Mouse (Mus musculus): ENCODE data around the gene BC028528. TPM values are rescaled to one million over a fixed set of nuclear protein-coding genes. Genes with fewer than 3 reads are reported as not detected.
A peak's percentile ranks its signal among the peaks of the same experiment; 100 is the strongest.

The BC028528 gene
- polyA plus RNA-seq (2014; fragmentation: Nextera tagmentation; extraction: Ambion mirVana): 19.3 and 20.1 TPM in 2 replicates

DNA sequence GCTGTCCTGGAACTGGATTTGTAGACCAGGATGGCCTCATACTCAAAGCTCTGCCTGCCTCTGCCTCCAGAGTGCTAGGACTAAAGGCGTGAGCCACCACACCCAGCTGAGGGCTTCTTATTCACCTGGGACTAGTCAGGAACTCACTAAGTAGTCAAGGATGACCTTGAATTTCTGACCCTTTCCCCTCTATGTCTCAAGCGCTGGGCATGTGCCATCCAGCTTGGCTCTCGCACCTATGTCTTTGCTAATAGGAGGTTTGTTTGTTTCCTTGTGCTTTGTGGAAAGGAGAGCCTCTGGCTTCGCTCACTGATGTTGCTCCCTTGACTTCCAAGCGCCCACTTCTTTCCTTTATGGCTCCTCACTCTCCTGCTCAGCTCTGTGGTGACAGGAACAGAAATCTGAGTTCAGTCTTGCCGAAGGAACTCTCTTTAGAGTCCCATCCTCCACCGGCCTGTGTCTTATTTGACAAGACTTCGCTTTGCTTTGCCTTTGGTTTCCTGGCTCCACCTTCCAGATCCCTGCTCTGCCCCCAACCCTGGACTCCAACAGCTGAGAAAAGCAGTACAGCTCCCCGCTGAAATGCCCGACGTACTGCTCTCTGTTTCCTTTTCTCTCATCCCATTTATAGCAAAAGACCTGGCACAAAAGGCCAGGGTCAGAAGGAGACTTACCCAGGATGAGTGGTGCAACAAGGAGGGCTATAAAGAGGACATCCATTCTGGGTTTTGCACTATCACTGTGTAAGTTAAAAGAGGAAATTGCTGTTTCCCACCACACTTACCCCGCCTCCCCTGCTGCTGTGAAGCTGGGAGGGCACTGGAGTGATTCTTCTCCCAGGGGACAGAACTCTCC lies at the start of gene BC028528:
Gene BC028528, minus strand, starts transcription at position 795 of the 855 bp plus-strand sequence.
- H3K4me2 ChIP-seq (ENCODE audit: low read depth, low read length): peak within 1 kb of the TSS; percentile 42
- peak within 1 kb of the TSS; percentile 43 for H3K9ac ChIP-seq (ENCODE audit: low read depth, low read length)
- 27% methylated on average over 12 of the region's 12 CpGs for WGBS
- DNase-seq (ENCODE audit: low spot score) (peak; percentile 87), ATAC-seq (ENCODE audit: low read depth) (peak; percentile 31; the same call in 1 of the 2 replicates)
- H3K4me1 ChIP-seq (ENCODE audit: control insufficient read depth, insufficient read depth, low read length): peaks cover 13% of the 10 kb centered on the region; the same call in 1 of the 2 replicates
- no peaks in the 10 kb centered on the region for H3K36me3 ChIP-seq (ENCODE audit: control insufficient read depth, insufficient read depth, low read length)
- H3K27me3 ChIP-seq (replicated peaks; ENCODE audit: control insufficient read depth, insufficient read depth, low read length): no peaks in the 10 kb centered on the region
- peak within 1 kb of the TSS; percentile 87 for H3K27ac ChIP-seq (replicated peaks; ENCODE audit: low read depth, low read length)
- H3K9me3 ChIP-seq (ENCODE audit: control insufficient read depth, low read length): no peaks in the 10 kb centered on the region
- peak within 1 kb of the TSS; percentile 19 for H3K4me3 ChIP-seq (ENCODE audit: low read depth, low read length)

DNA sequence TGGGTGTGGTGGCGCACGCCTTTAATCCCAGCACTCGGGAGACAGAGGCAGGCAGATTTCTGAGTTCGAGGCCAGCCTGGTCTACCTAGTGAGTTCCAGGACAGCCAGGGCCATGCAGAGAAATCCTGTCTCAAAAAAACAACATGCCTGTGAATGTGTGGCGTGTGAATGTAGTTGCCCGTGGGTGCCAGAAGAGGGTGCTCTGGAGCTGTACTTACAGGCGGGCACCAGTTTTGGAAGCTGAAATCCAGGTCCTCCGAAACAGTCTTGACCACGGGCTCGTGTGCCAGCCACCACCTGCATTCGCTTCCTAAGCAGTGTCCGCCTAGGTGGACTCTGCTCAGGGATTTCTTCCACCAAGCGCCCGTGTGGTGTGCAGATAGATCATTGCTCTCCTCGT lies 47.0 kb upstream of the BC028528 start:
- WGBS: 91% methylated on average over 15 of the region's 15 CpGs
- Histone ChIP-seq H3K36me3 (ENCODE audit: control insufficient read depth, insufficient read depth, low read length) (peaks cover 89% of the 10 kb centered on the region), H3K4me2 (ENCODE audit: low read depth, low read length) (no peak overlapping the region), H3K27me3 (replicated peaks; ENCODE audit: control insufficient read depth, insufficient read depth, low read length) (no peaks in the 10 kb centered on the region), H3K4me3 (ENCODE audit: low read depth, low read length) (no peak overlapping the region), H3K9ac (ENCODE audit: low read depth, low read length) (no peak overlapping the region), H3K9me3 (ENCODE audit: control insufficient read depth, low read length) (no peaks in the 10 kb centered on the region), H3K27ac (replicated peaks; ENCODE audit: low read depth, low read length) (no peak overlapping the region), H3K4me1 (ENCODE audit: control insufficient read depth, insufficient read depth, low read length) (no peaks in the 10 kb centered on the region)
- DNase-seq (ENCODE audit: low spot score) (no peak), ATAC-seq (ENCODE audit: low read depth) (no peak)

DNA sequence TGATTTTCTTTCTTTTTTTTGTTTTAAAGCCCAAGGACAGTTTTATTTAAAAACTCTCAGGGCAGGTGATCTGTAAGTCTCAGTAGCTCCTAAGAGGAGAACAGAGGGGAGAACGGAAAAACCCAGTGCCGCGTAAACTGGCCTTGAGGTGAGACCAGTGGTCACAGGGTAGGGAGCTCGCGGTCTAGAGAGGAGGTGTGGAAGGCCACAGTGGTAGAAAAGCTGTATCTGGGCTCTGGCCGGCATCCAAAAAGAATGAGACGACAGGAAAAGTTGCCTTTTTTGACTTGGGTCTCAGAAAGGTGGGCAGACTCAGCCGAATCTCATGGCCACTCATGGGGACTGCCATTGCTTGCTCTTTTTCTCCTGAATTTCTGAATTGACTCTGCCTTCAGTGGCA lies 46.4 kb upstream of the BC028528 start:
- peaks cover 93% of the 10 kb centered on the region for H3K36me3 ChIP-seq (ENCODE audit: control insufficient read depth, insufficient read depth, low read length)
- DNase-seq (ENCODE audit: low spot score): no peak
- no peaks in the 10 kb centered on the region for H3K27me3 ChIP-seq (replicated peaks; ENCODE audit: control insufficient read depth, insufficient read depth, low read length)
- H3K4me3 ChIP-seq (ENCODE audit: low read depth, low read length): no peak overlapping the region
- H3K4me2 ChIP-seq (ENCODE audit: low read depth, low read length): no peak overlapping the region
- H3K9ac ChIP-seq (ENCODE audit: low read depth, low read length): no peak overlapping the region
- no peaks in the 10 kb centered on the region for H3K4me1 ChIP-seq (ENCODE audit: control insufficient read depth, insufficient read depth, low read length)
- no peak for ATAC-seq (ENCODE audit: low read depth)
- 99% methylated on average over 8 of the region's 8 CpGs for WGBS
- H3K27ac ChIP-seq (replicated peaks; ENCODE audit: low read depth, low read length): no peak overlapping the region
- H3K9me3 ChIP-seq (ENCODE audit: control insufficient read depth, low read length): no peaks in the 10 kb centered on the region

GRCm38 (mm10) chr3:95934448-95934847 lies 42.6 kb upstream of the BC028528 start:
- WGBS: 92% methylated on average over 1 of the region's 1 CpGs
- Histone ChIP-seq H3K36me3 (ENCODE audit: control insufficient read depth, insufficient read depth, low read length) (peaks cover 58% of the 10 kb centered on the region), H3K4me1 (ENCODE audit: control insufficient read depth, insufficient read depth, low read length) (no peaks in the 10 kb centered on the region), H3K9me3 (ENCODE audit: control insufficient read depth, low read length) (no peaks in the 10 kb centered on the region), H3K4me2 (ENCODE audit: low read depth, low read length) (no peak overlapping the region), H3K9ac (ENCODE audit: low read depth, low read length) (no peak overlapping the region), H3K4me3 (ENCODE audit: low read depth, low read length) (no peak overlapping the region), H3K27me3 (replicated peaks; ENCODE audit: control insufficient read depth, insufficient read depth, low read length) (no peaks in the 10 kb centered on the region), H3K27ac (replicated peaks; ENCODE audit: low read depth, low read length) (no peak overlapping the region)
- ATAC-seq (ENCODE audit: low read depth): no peak
- no peak for DNase-seq (ENCODE audit: low spot score)

GRCm38 (mm10) chr3:95933111-95933750 lies 41.4 kb upstream of the BC028528 start:
- ATAC-seq (ENCODE audit: low read depth) (no peak), DNase-seq (ENCODE audit: low spot score) (no peak)
- peaks cover 45% of the 10 kb centered on the region for H3K36me3 ChIP-seq (ENCODE audit: control insufficient read depth, insufficient read depth, low read length)
- no peak overlapping the region for H3K27ac ChIP-seq (replicated peaks; ENCODE audit: low read depth, low read length)
- no peaks in the 10 kb centered on the region for H3K4me1 ChIP-seq (ENCODE audit: control insufficient read depth, insufficient read depth, low read length)
- H3K4me2 ChIP-seq (ENCODE audit: low read depth, low read length): no peak overlapping the region
- no peak overlapping the region for H3K9ac ChIP-seq (ENCODE audit: low read depth, low read length)
- 92% methylated on average over 7 of the region's 7 CpGs for WGBS
- no peaks in the 10 kb centered on the region for H3K27me3 ChIP-seq (replicated peaks; ENCODE audit: control insufficient read depth, insufficient read depth, low read length)
- no peak overlapping the region for H3K4me3 ChIP-seq (ENCODE audit: low read depth, low read length)
- H3K9me3 ChIP-seq (ENCODE audit: control insufficient read depth, low read length): no peaks in the 10 kb centered on the region

DNA sequence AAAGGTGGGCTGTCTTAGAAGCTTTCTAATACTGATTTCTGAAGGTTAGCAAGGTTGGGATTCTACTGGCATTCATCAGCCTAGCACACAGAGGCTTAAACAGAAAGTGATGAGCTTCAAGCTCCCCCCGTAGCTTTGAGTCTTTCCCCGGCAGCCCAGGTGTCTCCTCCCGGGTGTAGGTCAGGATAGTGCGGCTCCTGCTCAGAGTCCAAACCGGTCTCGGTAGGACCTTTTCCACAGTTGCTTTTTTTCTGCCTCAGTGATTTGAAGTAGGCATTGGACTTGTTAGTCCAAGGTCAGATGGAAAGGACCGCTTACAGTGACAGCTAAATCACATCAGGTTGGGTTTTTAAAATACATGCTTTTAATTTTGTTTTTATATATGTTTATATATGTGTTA lies 40.8 kb upstream of the BC028528 start:
- no peak overlapping the region for H3K27ac ChIP-seq (replicated peaks; ENCODE audit: low read depth, low read length)
- DNase-seq (ENCODE audit: low spot score) (no peak), ATAC-seq (ENCODE audit: low read depth) (no peak)
- no peaks in the 10 kb centered on the region for H3K4me1 ChIP-seq (ENCODE audit: control insufficient read depth, insufficient read depth, low read length)
- no peaks in the 10 kb centered on the region for H3K27me3 ChIP-seq (replicated peaks; ENCODE audit: control insufficient read depth, insufficient read depth, low read length)
- WGBS: 93% methylated on average over 7 of the region's 7 CpGs
- no peaks in the 10 kb centered on the region for H3K9me3 ChIP-seq (ENCODE audit: control insufficient read depth, low read length)
- no peak overlapping the region for H3K4me2 ChIP-seq (ENCODE audit: low read depth, low read length)
- H3K9ac ChIP-seq (ENCODE audit: low read depth, low read length): no peak overlapping the region
- H3K4me3 ChIP-seq (ENCODE audit: low read depth, low read length): no peak overlapping the region
- H3K36me3 ChIP-seq (ENCODE audit: control insufficient read depth, insufficient read depth, low read length): peaks cover 39% of the 10 kb centered on the region

DNA sequence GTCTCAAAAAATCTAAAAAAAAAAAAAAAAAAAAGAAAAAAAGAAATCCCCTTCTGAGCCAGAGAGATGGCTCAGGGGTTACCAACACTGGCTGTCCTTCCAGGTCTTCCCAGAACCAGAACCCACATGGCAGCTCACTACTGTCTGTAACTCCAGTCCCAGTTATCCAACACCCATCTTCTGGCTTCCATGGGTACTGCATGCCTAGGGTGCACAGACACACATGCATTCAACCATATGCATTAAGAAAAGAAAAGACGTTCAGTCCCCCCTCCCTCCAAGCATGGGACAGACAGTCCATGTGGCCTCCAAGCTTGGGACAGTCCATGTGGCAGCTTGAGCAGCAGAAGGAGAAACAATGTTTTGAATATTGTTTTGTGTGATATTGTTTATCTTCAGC lies 40.4 kb upstream of the BC028528 start:
- no peak overlapping the region for H3K4me2 ChIP-seq (ENCODE audit: low read depth, low read length)
- H3K36me3 ChIP-seq (ENCODE audit: control insufficient read depth, insufficient read depth, low read length): peaks cover 35% of the 10 kb centered on the region
- no peaks in the 10 kb centered on the region for H3K4me1 ChIP-seq (ENCODE audit: control insufficient read depth, insufficient read depth, low read length)
- DNase-seq (ENCODE audit: low spot score): no peak
- no peaks in the 10 kb centered on the region for H3K27me3 ChIP-seq (replicated peaks; ENCODE audit: control insufficient read depth, insufficient read depth, low read length)
- no peak overlapping the region for H3K27ac ChIP-seq (replicated peaks; ENCODE audit: low read depth, low read length)
- H3K9ac ChIP-seq (ENCODE audit: low read depth, low read length): no peak overlapping the region
- no peak overlapping the region for H3K4me3 ChIP-seq (ENCODE audit: low read depth, low read length)
- ATAC-seq (ENCODE audit: low read depth): no peak
- H3K9me3 ChIP-seq (ENCODE audit: control insufficient read depth, low read length): no peaks in the 10 kb centered on the region
- WGBS: 48% methylated on average over 1 of the region's 1 CpGs

GRCm38 (mm10) chr3:95931471-95931870 lies 39.7 kb upstream of the BC028528 start:
- no peak overlapping the region for H3K9ac ChIP-seq (ENCODE audit: low read depth, low read length)
- H3K36me3 ChIP-seq (ENCODE audit: control insufficient read depth, insufficient read depth, low read length): peaks cover 28% of the 10 kb centered on the region
- H3K4me1 ChIP-seq (ENCODE audit: control insufficient read depth, insufficient read depth, low read length): no peaks in the 10 kb centered on the region
- no peak for ATAC-seq (ENCODE audit: low read depth)
- H3K4me3 ChIP-seq (ENCODE audit: low read depth, low read length): no peak overlapping the region
- 100% methylated on average over 1 of the region's 1 CpGs for WGBS
- no peaks in the 10 kb centered on the region for H3K9me3 ChIP-seq (ENCODE audit: control insufficient read depth, low read length)
- H3K27ac ChIP-seq (replicated peaks; ENCODE audit: low read depth, low read length): no peak overlapping the region
- no peak overlapping the region for H3K4me2 ChIP-seq (ENCODE audit: low read depth, low read length)
- H3K27me3 ChIP-seq (replicated peaks; ENCODE audit: control insufficient read depth, insufficient read depth, low read length): no peaks in the 10 kb centered on the region
- DNase-seq (ENCODE audit: low spot score): no peak

All from embryonic facial prominence, embryonic 14.5 days (tissue).